Mouse (Mus musculus): ENCODE results near the gene St6galnac4. TPM values are rescaled to one million over a fixed set of nuclear protein-coding genes. Genes with fewer than 3 reads are reported as not detected.

St6galnac4 gene
- polyA plus RNA-seq, 1 experiment from 2014 or later: 18.7 TPM

GRCm38 (mm10) chr2:32547380-32547779, 39.5 kb upstream of the St6galnac4 start:
- Histone ChIP-seq H3K9ac (ENCODE audit: low read length) (no peak overlapping the region), H3K27me3 (replicated peaks; ENCODE audit: control insufficient read depth, insufficient read depth, low read length) (no peaks in the 10 kb centered on the region), H3K27ac (ENCODE audit: low read depth, low read length) (no peak overlapping the region), H3K9me3 (replicated peaks; ENCODE audit: control insufficient read depth, low read length) (no peaks in the 10 kb centered on the region), H3K4me2 (ENCODE audit: low read length) (no peak overlapping the region), H3K4me3 (ENCODE audit: low read depth, low read length) (no peak overlapping the region), H3K4me1 (ENCODE audit: control insufficient read depth, insufficient read depth, low read length) (no peaks in the 10 kb centered on the region), H3K36me3 (ENCODE audit: control insufficient read depth, insufficient read depth, low read length) (no peaks in the 10 kb centered on the region)
- no peak for DNase-seq (ENCODE audit: low spot score)
- ATAC-seq: no peak
- 92% methylated on average over 5 of the region's 5 CpGs for WGBS

DNA sequence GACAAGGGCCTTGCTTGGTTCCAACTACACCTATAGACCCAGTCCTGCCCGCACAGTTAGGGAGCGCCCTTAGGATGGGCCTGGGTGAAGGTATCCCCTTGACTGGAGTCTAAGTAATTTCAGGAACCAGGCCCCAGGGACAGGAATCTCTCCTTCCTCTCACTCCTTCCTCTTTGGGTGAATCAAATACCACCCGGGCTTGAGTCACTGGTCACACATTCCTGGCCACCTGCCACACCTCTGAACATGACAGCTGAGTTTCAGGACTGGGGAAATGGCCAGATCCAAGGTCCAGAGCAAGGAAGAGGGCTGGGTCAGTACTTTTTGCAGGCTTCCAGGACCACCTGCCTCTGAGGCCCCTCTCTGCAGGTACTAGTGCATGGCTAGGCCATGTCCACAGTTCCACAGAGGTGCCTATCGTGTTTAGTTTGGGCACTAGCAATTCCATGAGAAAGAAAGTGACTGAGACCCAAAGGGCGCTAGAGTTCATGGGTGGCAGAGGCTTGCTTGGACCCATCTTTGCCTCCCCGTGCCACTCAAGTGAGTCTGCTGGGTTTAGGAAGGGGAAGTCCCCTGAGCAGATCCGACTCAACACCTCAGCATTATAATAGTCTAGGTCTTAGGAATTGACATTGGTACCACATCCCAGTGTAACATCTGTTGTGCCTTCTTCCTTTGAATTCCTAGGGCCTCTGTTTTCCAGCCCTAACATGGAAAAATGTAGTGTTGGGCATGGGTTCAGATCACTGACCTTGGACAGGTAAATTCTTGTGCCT, 38.7 kb upstream of the St6galnac4 start:
- Histone ChIP-seq H3K27ac (ENCODE audit: low read depth, low read length) (no peak overlapping the region), H3K9me3 (replicated peaks; ENCODE audit: control insufficient read depth, low read length) (no peaks in the 10 kb centered on the region), H3K4me2 (ENCODE audit: low read length) (no peak overlapping the region), H3K4me3 (ENCODE audit: low read depth, low read length) (no peak overlapping the region), H3K4me1 (ENCODE audit: control insufficient read depth, insufficient read depth, low read length) (no peaks in the 10 kb centered on the region), H3K36me3 (ENCODE audit: control insufficient read depth, insufficient read depth, low read length) (no peaks in the 10 kb centered on the region), H3K27me3 (replicated peaks; ENCODE audit: control insufficient read depth, insufficient read depth, low read length) (no peaks in the 10 kb centered on the region), H3K9ac (ENCODE audit: low read length) (no peak overlapping the region)
- 93% methylated on average over 7 of the region's 7 CpGs for WGBS
- no peak for DNase-seq (ENCODE audit: low spot score)
- ATAC-seq: no peak

DNA sequence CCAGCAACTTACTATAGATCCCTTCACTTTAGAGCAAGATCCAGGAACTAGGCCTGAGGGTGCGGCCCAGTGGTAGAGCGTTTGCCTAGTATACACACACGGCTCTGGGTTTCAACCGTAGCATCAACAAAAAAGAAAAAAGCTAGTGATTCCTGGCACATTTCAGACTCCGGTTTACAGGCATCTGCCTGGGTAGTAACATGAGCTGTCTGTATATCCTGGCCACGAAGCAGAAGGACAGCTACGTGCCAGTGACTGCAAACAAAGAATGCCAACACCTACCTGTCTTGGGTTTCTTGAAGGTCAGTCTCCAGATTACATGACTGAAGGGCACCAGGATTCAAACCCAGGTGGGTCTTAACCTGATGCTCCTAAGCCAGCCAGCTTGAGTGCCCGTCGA, 37.7 kb upstream of the St6galnac4 start:
- Histone ChIP-seq H3K27me3 (replicated peaks; ENCODE audit: control insufficient read depth, insufficient read depth, low read length) (no peaks in the 10 kb centered on the region), H3K4me3 (ENCODE audit: low read depth, low read length) (no peak overlapping the region), H3K27ac (ENCODE audit: low read depth, low read length) (no peak overlapping the region), H3K4me1 (ENCODE audit: control insufficient read depth, insufficient read depth, low read length) (no peaks in the 10 kb centered on the region), H3K9me3 (replicated peaks; ENCODE audit: control insufficient read depth, low read length) (no peaks in the 10 kb centered on the region), H3K36me3 (ENCODE audit: control insufficient read depth, insufficient read depth, low read length) (no peaks in the 10 kb centered on the region), H3K4me2 (ENCODE audit: low read length) (no peak overlapping the region), H3K9ac (ENCODE audit: low read length) (no peak overlapping the region)
- WGBS: 89% methylated on average over 9 of the region's 9 CpGs
- ATAC-seq (no peak), DNase-seq (ENCODE audit: low spot score) (no peak)

DNA sequence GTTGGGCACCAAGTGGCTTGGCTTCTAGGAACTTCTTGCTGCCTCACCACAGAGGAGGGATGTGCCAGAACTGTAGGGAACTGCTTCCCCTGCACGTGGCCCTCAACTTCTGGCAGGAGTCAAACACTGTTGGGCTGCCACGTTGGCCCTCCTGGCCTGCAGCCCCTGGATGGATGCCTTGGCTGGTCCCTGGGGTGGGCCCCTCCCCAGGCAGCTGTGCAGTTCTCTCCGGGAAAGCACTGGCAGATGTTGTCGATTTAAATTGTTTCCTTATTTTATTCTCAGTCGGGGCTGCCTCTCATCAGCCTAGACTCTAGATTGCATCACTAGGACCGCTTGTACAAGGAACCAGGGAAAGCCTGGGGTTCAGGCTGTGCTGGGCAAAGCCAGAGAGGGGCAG, 37.1 kb upstream of the St6galnac4 start:
- H3K27me3 ChIP-seq (replicated peaks; ENCODE audit: control insufficient read depth, insufficient read depth, low read length): no peaks in the 10 kb centered on the region
- no peak overlapping the region for H3K4me3 ChIP-seq (ENCODE audit: low read depth, low read length)
- H3K4me2 ChIP-seq (ENCODE audit: low read length): no peak overlapping the region
- no peak for DNase-seq (ENCODE audit: low spot score)
- H3K27ac ChIP-seq (ENCODE audit: low read depth, low read length): no peak overlapping the region
- WGBS: 86% methylated on average over 6 of the region's 6 CpGs
- no peaks in the 10 kb centered on the region for H3K9me3 ChIP-seq (replicated peaks; ENCODE audit: control insufficient read depth, low read length)
- no peak for ATAC-seq
- H3K9ac ChIP-seq (ENCODE audit: low read length): no peak overlapping the region
- no peaks in the 10 kb centered on the region for H3K4me1 ChIP-seq (ENCODE audit: control insufficient read depth, insufficient read depth, low read length)
- no peaks in the 10 kb centered on the region for H3K36me3 ChIP-seq (ENCODE audit: control insufficient read depth, insufficient read depth, low read length)

- H3K9me3 ChIP-seq (replicated peaks; ENCODE audit: control insufficient read depth, low read length): no peaks in the 10 kb centered on the region
- H3K4me1 ChIP-seq (ENCODE audit: control insufficient read depth, insufficient read depth, low read length): no peaks in the 10 kb centered on the region
- no peak for ATAC-seq
- DNase-seq (ENCODE audit: low spot score): no peak
- H3K36me3 ChIP-seq (ENCODE audit: control insufficient read depth, insufficient read depth, low read length): no peaks in the 10 kb centered on the region
- H3K27ac ChIP-seq (ENCODE audit: low read depth, low read length): no peak overlapping the region
- H3K4me3 ChIP-seq (ENCODE audit: low read depth, low read length): no peak overlapping the region
- no peak overlapping the region for H3K4me2 ChIP-seq (ENCODE audit: low read length)
- no peak overlapping the region for H3K9ac ChIP-seq (ENCODE audit: low read length)
- H3K27me3 ChIP-seq (replicated peaks; ENCODE audit: control insufficient read depth, insufficient read depth, low read length): no peaks in the 10 kb centered on the region
- WGBS: 93% methylated on average over 5 of the region's 5 CpGs
These were observed 35.7 kb upstream of the St6galnac4 start for GRCm38 (mm10) chr2:32551236-32551635.

DNA sequence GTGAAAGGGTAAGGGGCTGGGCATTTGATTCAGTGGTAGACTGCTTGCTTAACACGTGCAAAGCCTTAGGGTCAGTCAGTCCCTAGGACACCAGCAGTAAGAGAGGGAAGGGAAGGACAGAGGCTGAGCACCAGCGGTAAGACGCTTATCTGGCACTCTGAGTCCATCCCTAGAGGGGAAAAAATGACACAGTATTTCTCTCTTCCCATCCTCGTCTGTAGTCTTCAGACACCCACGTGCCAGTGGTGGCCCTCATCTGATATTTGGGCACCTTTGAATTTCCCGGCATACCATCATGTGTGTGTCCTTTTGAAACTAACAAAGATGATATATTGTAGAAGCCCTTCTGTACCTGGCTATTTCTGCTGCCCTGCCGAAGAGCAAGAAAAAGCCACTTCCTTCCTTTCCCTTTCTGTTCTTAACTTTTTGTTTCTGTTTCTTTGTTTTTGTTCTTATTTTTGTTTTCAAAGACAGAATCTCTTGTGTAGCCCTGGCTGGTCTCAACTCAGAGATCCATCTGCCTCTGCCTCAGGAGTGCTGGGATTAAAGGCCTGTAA, 33.2 kb upstream of the St6galnac4 start:
- Histone ChIP-seq H3K4me3 (ENCODE audit: low read depth, low read length) (no peak overlapping the region), H3K4me2 (ENCODE audit: low read length) (no peak overlapping the region), H3K27me3 (replicated peaks; ENCODE audit: control insufficient read depth, insufficient read depth, low read length) (no peaks in the 10 kb centered on the region), H3K27ac (ENCODE audit: low read depth, low read length) (no peak overlapping the region), H3K9ac (ENCODE audit: low read length) (no peak overlapping the region), H3K4me1 (ENCODE audit: control insufficient read depth, insufficient read depth, low read length) (no peaks in the 10 kb centered on the region), H3K36me3 (ENCODE audit: control insufficient read depth, insufficient read depth, low read length) (no peaks in the 10 kb centered on the region), H3K9me3 (replicated peaks; ENCODE audit: control insufficient read depth, low read length) (no peaks in the 10 kb centered on the region)
- DNase-seq (ENCODE audit: low spot score) (no peak), ATAC-seq (no peak)
- 87% methylated on average over 7 of the region's 7 CpGs for WGBS

DNA sequence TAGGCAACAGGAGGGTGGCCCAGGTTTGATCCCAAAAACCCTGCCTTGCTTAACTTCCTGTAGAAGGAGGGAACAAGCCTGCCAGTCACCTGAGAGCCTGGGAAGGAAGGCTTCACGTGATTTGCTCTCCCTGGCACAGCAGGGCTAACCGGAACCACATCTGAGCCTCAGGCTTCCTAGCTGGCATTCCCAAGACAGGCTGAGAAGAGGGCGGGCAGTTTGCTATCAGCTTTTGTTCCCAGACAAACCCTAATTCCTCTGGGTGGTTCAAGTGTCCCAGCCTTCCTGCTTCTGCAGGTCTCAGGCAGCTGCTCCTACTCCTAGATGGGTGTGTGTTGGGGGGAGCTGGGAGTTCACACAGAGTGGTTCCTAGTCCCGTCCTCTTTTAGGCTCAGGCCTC, 31.4 kb upstream of the St6galnac4 start:
- no peak overlapping the region for H3K9ac ChIP-seq (ENCODE audit: low read length)
- peaks cover 16% of the 10 kb centered on the region for H3K4me1 ChIP-seq (ENCODE audit: control insufficient read depth, insufficient read depth, low read length)
- no peak overlapping the region for H3K4me3 ChIP-seq (ENCODE audit: low read depth, low read length)
- ATAC-seq: no peak
- H3K9me3 ChIP-seq (replicated peaks; ENCODE audit: control insufficient read depth, low read length): no peaks in the 10 kb centered on the region
- no peak for DNase-seq (ENCODE audit: low spot score)
- H3K4me2 ChIP-seq (ENCODE audit: low read length): no peak overlapping the region
- no peaks in the 10 kb centered on the region; the same call in 1 of the 2 replicates for H3K36me3 ChIP-seq (ENCODE audit: control insufficient read depth, insufficient read depth, low read length)
- 50% methylated on average over 4 of the region's 4 CpGs for WGBS
- H3K27me3 ChIP-seq (replicated peaks; ENCODE audit: control insufficient read depth, insufficient read depth, low read length): no peaks in the 10 kb centered on the region
- no peak overlapping the region for H3K27ac ChIP-seq (ENCODE audit: low read depth, low read length)

GRCm38 (mm10) chr2:32556019-32556418, 30.9 kb upstream of the St6galnac4 start:
- ATAC-seq (no peak), DNase-seq (ENCODE audit: low spot score) (no peak)
- H3K27ac ChIP-seq (ENCODE audit: low read depth, low read length): no peak overlapping the region
- H3K9me3 ChIP-seq (replicated peaks; ENCODE audit: control insufficient read depth, low read length): no peaks in the 10 kb centered on the region
- WGBS: 79% methylated on average over 7 of the region's 7 CpGs
- no peak overlapping the region for H3K4me2 ChIP-seq (ENCODE audit: low read length)
- H3K4me3 ChIP-seq (ENCODE audit: low read depth, low read length): no peak overlapping the region
- no peaks in the 10 kb centered on the region; the same call in 1 of the 2 replicates for H3K36me3 ChIP-seq (ENCODE audit: control insufficient read depth, insufficient read depth, low read length)
- no peak overlapping the region for H3K9ac ChIP-seq (ENCODE audit: low read length)
- H3K27me3 ChIP-seq (replicated peaks; ENCODE audit: control insufficient read depth, insufficient read depth, low read length): no peaks in the 10 kb centered on the region
- H3K4me1 ChIP-seq (ENCODE audit: control insufficient read depth, insufficient read depth, low read length): peaks cover 18% of the 10 kb centered on the region

- DNase-seq (ENCODE audit: low spot score) (peak; percentile 73), ATAC-seq (peak; percentile 87)
- Histone ChIP-seq H3K9me3 (replicated peaks; ENCODE audit: control insufficient read depth, low read length) (no peaks in the 10 kb centered on the region), H3K36me3 (ENCODE audit: control insufficient read depth, insufficient read depth, low read length) (peaks cover 10% of the 10 kb centered on the region; the same call in 1 of the 2 replicates), H3K9ac (ENCODE audit: low read length) (peak overlapping the region; percentile 43), H3K4me1 (ENCODE audit: control insufficient read depth, insufficient read depth, low read length) (peaks cover 18% of the 10 kb centered on the region), H3K27me3 (replicated peaks; ENCODE audit: control insufficient read depth, insufficient read depth, low read length) (no peaks in the 10 kb centered on the region), H3K4me2 (ENCODE audit: low read length) (0 out of 2 replicates have a peak overlapping the region, but pooled peaks have one; percentile 4), H3K4me3 (ENCODE audit: low read depth, low read length) (no peak overlapping the region), H3K27ac (ENCODE audit: low read depth, low read length) (peak overlapping the region; percentile 80)
- 2% methylated on average over 5 of the region's 5 CpGs for whole genome bisulfite sequencing
These were observed 27.3 kb upstream of the St6galnac4 start for GRCm38 (mm10) chr2:32559570-32559969.

Measured in forebrain, embryonic 14.5 days (tissue).